Comparison of ENCODE assay signal across 9 mouse cellular contexts in genomic region chr2:31119795-31120194, GRCm38 (mm10). TPM values are rescaled to one million over a fixed set of nuclear protein-coding genes. Genes with fewer than 3 reads are reported as not detected.
DNase-seq lines count a peak whose midpoint lies in the region; ATAC-seq and TF ChIP-seq lines count a peak whose summit lies in the region.
"Had no signal": no experiment of that assay in that cellular context is flagged by ENCODE, and none has a peak within 500 bp of the region (broad histone marks: within the 10 kb centered on the region; RNA-seq: fewer than 3 reads in every experiment).

No protein-coding gene starts in this region.

- peaks cover 33% of the 10 kb centered on the region for H3K4me1 ChIP-seq in limb, embryonic 15.5 days
- H3K4me1 ChIP-seq in limb, embryonic 10.5 days = peaks cover 26% of the 10 kb centered on the region
- no peaks in the 10 kb centered on the region; the same call in 1 of the 2 replicates for H3K4me1 ChIP-seq in forebrain, postnatal 0 days (ENCODE audit: insufficient read depth)
- 0 out of 2 replicates have a peak, but pooled peaks cover 13% of the 10 kb centered on the region for H3K4me1 ChIP-seq in hindbrain, embryonic 15.5 days (replicated peaks)
- 0 out of 2 replicates have a peak, but pooled peaks cover 4% of the 10 kb centered on the region for H3K4me1 ChIP-seq in midbrain, embryonic 15.5 days

- no peak for TF ChIP-seq CTCF in forebrain, postnatal 0 days (IDR thresholded peaks at IDR 0.05; ENCODE audit: low read depth)

- H3K36me3 ChIP-seq in limb, embryonic 15.5 days = no peaks in the 10 kb centered on the region
- H3K36me3 ChIP-seq in limb, embryonic 10.5 days = peaks cover 2% of the 10 kb centered on the region; the same call in 1 of the 2 replicates
- no peaks in the 10 kb centered on the region for H3K36me3 ChIP-seq in forebrain, postnatal 0 days (ENCODE audit: insufficient read depth)
- H3K36me3 ChIP-seq in hindbrain, embryonic 15.5 days = no peaks in the 10 kb centered on the region
- no peaks in the 10 kb centered on the region for H3K36me3 ChIP-seq in midbrain, embryonic 15.5 days (replicated peaks)

- H3K27me3 ChIP-seq in limb, embryonic 15.5 days = no peaks in the 10 kb centered on the region
- H3K27me3 ChIP-seq in limb, embryonic 10.5 days (ENCODE audit: low read depth, poor library complexity, severe bottlenecking) = no peaks in the 10 kb centered on the region
- no peaks in the 10 kb centered on the region for H3K27me3 ChIP-seq in forebrain, postnatal 0 days (ENCODE audit: insufficient read depth, low read length)
- H3K27me3 ChIP-seq in hindbrain, embryonic 15.5 days = no peaks in the 10 kb centered on the region
- H3K27me3 ChIP-seq in midbrain, embryonic 15.5 days (replicated peaks) = no peaks in the 10 kb centered on the region

- H3K4me3 ChIP-seq in limb, embryonic 15.5 days = no peak overlapping the region
- H3K4me3 ChIP-seq in limb, embryonic 10.5 days = no peak overlapping the region
- H3K4me3 ChIP-seq in forebrain, postnatal 0 days (ENCODE audit: low read depth, low read length) = no peak overlapping the region
- H3K4me3 ChIP-seq in hindbrain, embryonic 15.5 days = no peak overlapping the region
- H3K4me3 ChIP-seq in midbrain, embryonic 15.5 days = no peak overlapping the region

- no peak for DNase-seq in limb, embryonic 10.5 days (ENCODE audit: low spot score)
- peak; percentile 74 for DNase-seq in forebrain, postnatal 0 days
- no peak for DNase-seq in spleen, postnatal 36 days (ENCODE audit: low spot score in 2 of 2)
- DNase-seq in ovary, adult 18-20 months (ENCODE audit: low spot score) = no peak
- DNase-seq in lung, postnatal 14 days = no peak
- DNase-seq: lung, embryonic 14.5 days had no signal

- no peaks in the 10 kb centered on the region for H3K9me3 ChIP-seq in limb, embryonic 15.5 days
- H3K9me3 ChIP-seq in limb, embryonic 10.5 days (replicated peaks) = no peaks in the 10 kb centered on the region
- H3K9me3 ChIP-seq in forebrain, postnatal 0 days (ENCODE audit: low read length) = no peaks in the 10 kb centered on the region
- no peaks in the 10 kb centered on the region for H3K9me3 ChIP-seq in hindbrain, embryonic 15.5 days
- H3K9me3 ChIP-seq in midbrain, embryonic 15.5 days = no peaks in the 10 kb centered on the region

- 68% methylated on average over 13 of the region's 13 CpGs for WGBS in limb, embryonic 15.5 days
- 81% methylated on average over 13 of the region's 13 CpGs for WGBS in limb, embryonic 10.5 days
- 34% methylated on average over 13 of the region's 13 CpGs for WGBS in forebrain, postnatal 0 days
- WGBS in hindbrain, embryonic 15.5 days = 49% methylated on average over 13 of the region's 13 CpGs
- WGBS in midbrain, embryonic 15.5 days = 55% methylated on average over 13 of the region's 13 CpGs

- no peak for ATAC-seq in limb, embryonic 15.5 days (ENCODE audit: insufficient number of reproducible peaks, low FRiP score, low TSS enrichment, low read depth)
- peak; percentile 81 for ATAC-seq in forebrain, postnatal 0 days
- ATAC-seq in hindbrain, embryonic 15.5 days (ENCODE audit: low FRiP score, low read depth) = peak; percentile 73
- 0 out of 2 replicates have a peak, but pooled peaks have one; percentile 33 for ATAC-seq in midbrain, embryonic 15.5 days (replicated peaks)

- no peak overlapping the region for H3K4me2 ChIP-seq in limb, embryonic 15.5 days
- no peak overlapping the region for H3K4me2 ChIP-seq in forebrain, postnatal 0 days (ENCODE audit: low read depth)
- no peak overlapping the region for H3K4me2 ChIP-seq in hindbrain, embryonic 15.5 days
- H3K4me2 ChIP-seq in midbrain, embryonic 15.5 days = no peak overlapping the region
- H3K4me2 ChIP-seq: lung, embryonic 14.5 days had no signal

- peak overlapping the region; percentile 4; the same call in 1 of the 2 replicates for H3K27ac ChIP-seq in limb, embryonic 15.5 days
- no peak overlapping the region for H3K27ac ChIP-seq in limb, embryonic 10.5 days
- H3K27ac ChIP-seq in forebrain, postnatal 0 days (ENCODE audit: low read depth, low read length) = peak overlapping the region; percentile 29; the same call in 1 of the 2 replicates
- peak overlapping the region; percentile 71 for H3K27ac ChIP-seq in hindbrain, embryonic 15.5 days (replicated peaks)
- peak overlapping the region; percentile 42 for H3K27ac ChIP-seq in midbrain, embryonic 15.5 days

- no peak overlapping the region for H3K9ac ChIP-seq in limb, embryonic 15.5 days
- H3K9ac ChIP-seq in forebrain, postnatal 0 days = no peak overlapping the region
- H3K9ac ChIP-seq in hindbrain, embryonic 15.5 days = no peak overlapping the region
- H3K9ac ChIP-seq in midbrain, embryonic 15.5 days = no peak overlapping the region
- H3K9ac ChIP-seq: lung, embryonic 14.5 days had no signal

RNA-seq across cellular contexts. Expression of gene Fnbp1, which starts 22.0 kb away (rescaled TPM):
- 27.1 and 27.5 TPM in 2 replicates for polyA plus RNA-seq in limb, embryonic 15.5 days (2015; fragmentation: Nextera tagmentation; extraction: Ambion mirVana)
- polyA plus RNA-seq in limb, embryonic 10.5 days (2016; fragmentation: Nextera tagmentation; extraction: Ambion mirVana) = 11.4 and 14.6 TPM in 2 replicates
- 9.2 and 13.3 TPM in 2 replicates for total RNA-seq in forebrain, postnatal 0 days (2014; rRNA removed)
- 9.8 and 20.1 TPM in 2 replicates for polyA plus RNA-seq in forebrain, postnatal 0 days (2015; fragmentation: Nextera tagmentation; extraction: Ambion mirVana)
- polyA plus RNA-seq in hindbrain, embryonic 15.5 days (2015; fragmentation: Nextera tagmentation; extraction: Ambion mirVana) = 32.5 and 33.0 TPM in 2 replicates
- 29.6 and 29.7 TPM in 2 replicates for polyA plus RNA-seq in midbrain, embryonic 15.5 days (2015; fragmentation: Nextera tagmentation; extraction: Ambion mirVana)

RNA-seq across cellular contexts. Expression of gene Gpr107, which starts 32.3 kb away (rescaled TPM):
- polyA plus RNA-seq in limb, embryonic 15.5 days (2015; fragmentation: Nextera tagmentation; extraction: Ambion mirVana) = 41.9 and 42.3 TPM in 2 replicates
- 29.0 and 38.0 TPM in 2 replicates for polyA plus RNA-seq in limb, embryonic 10.5 days (2016; fragmentation: Nextera tagmentation; extraction: Ambion mirVana)
- total RNA-seq in forebrain, postnatal 0 days (2014; rRNA removed) = 40.8 and 47.6 TPM in 2 replicates
- polyA plus RNA-seq in forebrain, postnatal 0 days (2015; fragmentation: Nextera tagmentation; extraction: Ambion mirVana) = 20.3 and 24.0 TPM in 2 replicates
- 38.0 and 39.0 TPM in 2 replicates for polyA plus RNA-seq in hindbrain, embryonic 15.5 days (2015; fragmentation: Nextera tagmentation; extraction: Ambion mirVana)
- polyA plus RNA-seq in midbrain, embryonic 15.5 days (2015; fragmentation: Nextera tagmentation; extraction: Ambion mirVana) = 39.6 and 41.0 TPM in 2 replicates
